Comparison of ENCODE assay signal across 27 mouse cellular contexts in genomic region chr1:40294824-40295223, GRCm38 (mm10). TPM values are rescaled to one million over a fixed set of nuclear protein-coding genes. Genes with fewer than 3 reads are reported as not detected.
DNase-seq lines count a peak whose midpoint lies in the region; ATAC-seq and TF ChIP-seq lines count a peak whose summit lies in the region.
"Had no signal": no experiment of that assay in that cellular context is flagged by ENCODE, and none has a peak within 500 bp of the region (broad histone marks: within the 10 kb centered on the region; RNA-seq: fewer than 3 reads in every experiment).

No protein-coding gene starts in this region.

- peak; percentile 54 for ATAC-seq in liver, postnatal 0 days
- peak; percentile 62 for ATAC-seq in Patski
- ATAC-seq in kidney, embryonic 14.5 days (ENCODE audit: low FRiP score, low TSS enrichment): no peak
- ATAC-seq in frontal cortex, adult (ENCODE audit: low TSS enrichment): no peak
- ATAC-seq: forebrain, embryonic 15.5 days; hindbrain, embryonic 16.5 days had no signal

- no peaks in the 10 kb centered on the region for H3K27me3 ChIP-seq in liver, postnatal 0 days (ENCODE audit: insufficient read depth, low read length)
- no peaks in the 10 kb centered on the region for H3K27me3 ChIP-seq in Patski
- no peaks in the 10 kb centered on the region for H3K27me3 ChIP-seq in kidney, embryonic 14.5 days (ENCODE audit: control insufficient read depth, insufficient read depth, low read length)
- H3K27me3 ChIP-seq: forebrain, embryonic 15.5 days; limb, embryonic 13.5 days; neural tube, embryonic 12.5 days had no signal

- H3K4me1 ChIP-seq in liver, postnatal 0 days (ENCODE audit: insufficient read depth): no peaks in the 10 kb centered on the region
- H3K4me1 ChIP-seq in kidney, embryonic 14.5 days (ENCODE audit: control insufficient read depth, insufficient read depth, low read length): no peaks in the 10 kb centered on the region
- H3K4me1 ChIP-seq: embryonic facial prominence, embryonic 10.5 days; forebrain, embryonic 15.5 days; limb, embryonic 13.5 days; neural tube, embryonic 12.5 days had no signal

- POLR2A ChIA-PET in Patski (lab: Charles Lee): no interaction called here

- in situ Hi-C loops in Patski (cut with MboI; ENCODE audit: low pct_unique_long_range_greater_than_20kb): no loop called here

- 70% methylated on average over 9 of the region's 9 CpGs for WGBS in liver, postnatal 0 days (ENCODE audit: insufficient replicate concordance)
- WGBS in kidney, embryonic 14.5 days: 75% methylated on average over 9 of the region's 9 CpGs

- no peak overlapping the region for H3K27ac ChIP-seq in liver, postnatal 0 days (ENCODE audit: low read depth)
- H3K27ac ChIP-seq in kidney, embryonic 14.5 days (ENCODE audit: low read depth, low read length): no peak overlapping the region
- H3K27ac ChIP-seq: embryonic facial prominence, embryonic 10.5 days; forebrain, embryonic 15.5 days; limb, embryonic 13.5 days; neural tube, embryonic 12.5 days had no signal

- no peak for TF ChIP-seq CTCF in liver, postnatal 0 days (IDR thresholded peaks at IDR 0.05; ENCODE audit: low read depth)
- TF ChIP-seq CTCF in Patski (IDR thresholded peaks at IDR 0.05): no peak

- H3K9me3 ChIP-seq in liver, postnatal 0 days (ENCODE audit: low read length): no peaks in the 10 kb centered on the region
- H3K9me3 ChIP-seq in kidney, embryonic 14.5 days (ENCODE audit: control insufficient read depth, low read length): no peaks in the 10 kb centered on the region
- H3K9me3 ChIP-seq: embryonic facial prominence, embryonic 10.5 days; forebrain, embryonic 15.5 days; limb, embryonic 13.5 days; neural tube, embryonic 12.5 days had no signal

- no peak for DNase-seq in liver, postnatal 0 days
- no peak for DNase-seq in liver
- DNase-seq in Patski (ENCODE audit: low read depth, low spot score): no peak
- peak; percentile 47 for DNase-seq in c-Kit-positive CD71-negative TER-119-negative erythroid progenitor cells, embryonic 14.5 days (ENCODE audit: low read depth)
- DNase-seq in monocyte, adult 2 months (ENCODE audit: low read depth in 1 of 2, low spot score in 2 of 2): peak; percentile 25 to 33
- DNase-seq in adrenal gland, postnatal 4 days (ENCODE audit: low spot score in 2 of 2): no peak
- DNase-seq: adrenal gland, postnatal 36 days; cerebellum, adult 8-10 months; gastrocnemius, postnatal 25 days; kidney, adult 11 months; kidney, postnatal 4 days; layer of hippocampus, adult 9-11 months; lung, adult 18-20 months; lung, postnatal 4 days; retina, postnatal 1 day; right cerebral cortex, postnatal 25 days; spleen, adult 18-20 months; thymus, postnatal 25 days had no signal

- no peak overlapping the region for H3K4me2 ChIP-seq in liver, postnatal 0 days (ENCODE audit: low read depth, low read length)
- no peak overlapping the region for H3K4me2 ChIP-seq in kidney, embryonic 14.5 days (replicated peaks; ENCODE audit: low read depth, low read length)
- H3K4me2 ChIP-seq: forebrain, embryonic 15.5 days; heart, embryonic 11.5 days; limb, embryonic 13.5 days; midbrain, embryonic 11.5 days; neural tube, embryonic 12.5 days had no signal

- no peak for TF ChIP-seq EP300 in liver, postnatal 0 days (IDR thresholded peaks at IDR 0.05; ENCODE audit: low read depth)

- CTCF ChIA-PET in Patski (lab: Charles Lee): interaction anchor here (0.6 to 1.8 kb wide), 5 partner anchors 10 to 496 kb away, joined by 3 to 8 read pairs (median 4); no protein-coding TSS in a partner anchor

- no peak overlapping the region for H3K4me3 ChIP-seq in liver, postnatal 0 days (ENCODE audit: low read depth, low read length)
- no peak overlapping the region for H3K4me3 ChIP-seq in kidney, embryonic 14.5 days (ENCODE audit: low read length)
- H3K4me3 ChIP-seq: embryonic facial prominence, embryonic 10.5 days; forebrain, embryonic 15.5 days; limb, embryonic 13.5 days; neural tube, embryonic 12.5 days had no signal

- no peak overlapping the region for H3K9ac ChIP-seq in liver, postnatal 0 days (replicated peaks)
- H3K9ac ChIP-seq in kidney, embryonic 14.5 days (ENCODE audit: low read depth, low read length): no peak overlapping the region
- H3K9ac ChIP-seq: forebrain, embryonic 15.5 days; limb, embryonic 13.5 days; neural tube, embryonic 12.5 days had no signal

- peaks cover 15% of the 10 kb centered on the region for H3K36me3 ChIP-seq in liver, postnatal 0 days (replicated peaks; ENCODE audit: insufficient read depth, low read length)
- no peaks in the 10 kb centered on the region for H3K36me3 ChIP-seq in kidney, embryonic 14.5 days (ENCODE audit: control insufficient read depth, insufficient read depth, low read length)
- H3K36me3 ChIP-seq: embryonic facial prominence, embryonic 10.5 days; forebrain, embryonic 15.5 days; limb, embryonic 13.5 days; neural tube, embryonic 12.5 days had no signal

RNA-seq across cellular contexts. Expression of gene Il1rl2, which starts 29.6 kb away (rescaled TPM):
- polyA plus RNA-seq in liver, postnatal 0 days (2015; fragmentation: Nextera tagmentation; extraction: Ambion mirVana): 0.90 and 1.1 TPM in 2 replicates
- polyA plus RNA-seq in Patski (2021): not detected
- 1 to 10 TPM; 4.5 to 5.8 TPM for total RNA-seq in adrenal gland, postnatal 4 days (2021)
- polyA plus RNA-seq in kidney, embryonic 14.5 days (2014; fragmentation: Nextera tagmentation; extraction: Ambion mirVana): 3.2 and 5.2 TPM in 2 replicates

Comparison
In these comparisons a context has a peak if more than half of its experiments do, and no peak if none do; other contexts are left out.
1. ATAC-seq: peak in liver, postnatal 0 days (single experiment) and Patski (single experiment); none in kidney, embryonic 14.5 days (single experiment) and frontal cortex, adult (single experiment).
2. DNase-seq: peak in c-Kit-positive CD71-negative TER-119-negative erythroid progenitor cells, embryonic 14.5 days (single experiment) and monocyte, adult 2 months (2 of 2); none in liver, postnatal 0 days (single experiment), liver (single experiment), Patski (single experiment) and adrenal gland, postnatal 4 days (0 of 2).